Mouse (Mus musculus) retina, embryonic 14.5 days (tissue): ENCODE results near the gene Rin3.

ENCODE experiments used
- DNase-seq: peaks from one replicate; pipeline ENCODE4 v3.0.0-alpha.2; 2015; ENCODE audit warnings: low spot score

Rin3 gene

GRCm38 (mm10) chr12:102280867-102281503, 1.9 kb upstream of the Rin3 start:
- DNase-seq: no peak

GRCm38 (mm10) chr12:102282126-102282525, 722 bp upstream of the Rin3 start:
- DNase-seq: no peak

- no peak for DNase-seq
Observed at GRCm38 (mm10) chr12:102283483-102284266, 827 bp downstream of the Rin3 start.

GRCm38 (mm10) chr12:102284267-102284610, 1.4 kb downstream of the Rin3 start:
- no peak for DNase-seq

GRCm38 (mm10) chr12:102284618-102285159, 1.8 kb downstream of the Rin3 start:
- no peak for DNase-seq

GRCm38 (mm10) chr12:102285318-102285717, 2.5 kb downstream of the Rin3 start:
- DNase-seq: no peak

- no peak for DNase-seq
Observed at GRCm38 (mm10) chr12:102285779-102286178, 2.9 kb downstream of the Rin3 start.

GRCm38 (mm10) chr12:102286681-102287414, 4.0 kb downstream of the Rin3 start:
- no peak for DNase-seq

GRCm38 (mm10) chr12:102287904-102288602, 5.2 kb downstream of the Rin3 start:
- no peak for DNase-seq

GRCm38 (mm10) chr12:102288846-102289245, 6.0 kb downstream of the Rin3 start:
- DNase-seq: no peak

- no peak for DNase-seq
Observed at GRCm38 (mm10) chr12:102289568-102289967, 6.7 kb downstream of the Rin3 start.

GRCm38 (mm10) chr12:102290662-102291061, 7.8 kb downstream of the Rin3 start:
- DNase-seq: no peak

- no peak for DNase-seq
Observed at GRCm38 (mm10) chr12:102291686-102292085, 8.8 kb downstream of the Rin3 start.

- DNase-seq: no peak
Observed at GRCm38 (mm10) chr12:102292501-102293215, 9.8 kb downstream of the Rin3 start.

GRCm38 (mm10) chr12:102294634-102295033, 11.8 kb downstream of the Rin3 start:
- DNase-seq: no peak

GRCm38 (mm10) chr12:102295230-102295629, 12.4 kb downstream of the Rin3 start:
- DNase-seq: no peak

GRCm38 (mm10) chr12:102295662-102296061, 12.8 kb downstream of the Rin3 start:
- DNase-seq: no peak

- no peak for DNase-seq
Observed at GRCm38 (mm10) chr12:102296361-102296760, 13.5 kb downstream of the Rin3 start.

GRCm38 (mm10) chr12:102296967-102297366, 14.1 kb downstream of the Rin3 start:
- DNase-seq: no peak

GRCm38 (mm10) chr12:102299209-102299608, 16.4 kb downstream of the Rin3 start:
- DNase-seq: no peak

GRCm38 (mm10) chr12:102301585-102301984, 18.7 kb downstream of the Rin3 start:
- DNase-seq: no peak
